Mouse (Mus musculus) thymus, adult 2 months (tissue): ENCODE measurements at regions not wholly inside any gene's neighbourhood (a gene's known extent, or its start where the extent isn't known, plus 50 kb on each side); places are given as distances from the start of the nearest gene placed in this dataset.

Source experiments
- DNase-seq: peaks from one replicate; pipeline ENCODE4 v3.0.0; 2021
- H3K27ac ChIP-seq: fragments of 200-500 bp; 2 replicates; pipeline ENCODE4 v1.5.1; 2012; ENCODE audit warnings: low read length, control low read depth; ENCODE audit not compliant: control insufficient read depth, insufficient read depth
- H3K27me3 ChIP-seq: fragments of 200-500 bp; 2 replicates; pipeline ENCODE4 v1.6.1; 2012; ENCODE audit warnings: mild to moderate bottlenecking, low read length, moderate library complexity, mixed read lengths; ENCODE audit not compliant: control insufficient read depth, insufficient read depth
- H3K36me3 ChIP-seq: fragments of 200-500 bp; 2 replicates; pipeline ENCODE4 v1.6.1; 2012; ENCODE audit warnings: mild to moderate bottlenecking, low read length, moderate library complexity; ENCODE audit not compliant: control insufficient read depth, insufficient read depth
- H3K4me1 ChIP-seq: fragments of 200-500 bp; replicated peaks from 2 replicates; pipeline ENCODE4 v1.6.1; 2012; ENCODE audit warnings: low read length; ENCODE audit not compliant: control insufficient read depth, insufficient read depth
- H3K4me3 ChIP-seq: fragments of 200-500 bp; 2 replicates; pipeline ENCODE4 v1.5.1; 2012; ENCODE audit warnings: mild to moderate bottlenecking, low read length, control low read depth, moderate library complexity; ENCODE audit not compliant: control insufficient read depth, insufficient read depth
- CTCF ChIP-seq: fragments of 200-500 bp; IDR thresholded peaks from 2 replicates; pipeline ENCODE4 v1.5.1; 2012; ENCODE audit warnings: mild to moderate bottlenecking, control low read depth, low read length, moderate library complexity, borderline replicate concordance; ENCODE audit not compliant: control insufficient read depth, poor library complexity, insufficient read depth; ENCODE audit errors: extremely low read depth
- POLR2A ChIP-seq: fragments of 200-500 bp; IDR thresholded peaks from 2 replicates; pipeline ENCODE4 v1.6.1; 2012; ENCODE audit warnings: mild to moderate bottlenecking, low read length, control low read depth, moderate library complexity; ENCODE audit not compliant: control insufficient read depth, poor library complexity, insufficient read depth; ENCODE audit errors: extremely low read depth
- WGBS: fragments of 180-500 bp; shearing (Covaris S2); methylation state at CpG from one replicate; pipeline ENCODE4 v1.1.7; 2018; 5-methylcytosine and 5-hydroxymethylcytosine counted together

- Histone ChIP-seq H3K27me3 (no peaks in the 10 kb centered on the region), H3K36me3 (no peaks in the 10 kb centered on the region), H3K4me3 (no peak overlapping the region), H3K4me1 (no peaks in the 10 kb centered on the region), H3K27ac (no peak overlapping the region)
- DNase-seq: no peak
- TF ChIP-seq CTCF (no peak), POLR2A (no peak)
- 92% methylated on average over 4 of the region's 4 CpGs for WGBS
Measured at GRCm38 (mm10) chr4:10351876-10352627, 522.2 kb upstream of the 2610301B20Rik start.

- DNase-seq: no peak
- no peaks in the 10 kb centered on the region for H3K27me3 ChIP-seq
Measured at GRCm38 (mm10) chr4:10357572-10357971, 516.7 kb upstream of the 2610301B20Rik start.

GRCm38 (mm10) chr4:10389790-10390189 lies 484.5 kb upstream of the 2610301B20Rik start:
- TF ChIP-seq POLR2A (no peak), CTCF (no peak)
- 50% methylated on average over 2 of the region's 2 CpGs for WGBS
- no peak overlapping the region for H3K27ac ChIP-seq
- no peak for DNase-seq
- H3K4me3 ChIP-seq: no peak overlapping the region
- no peaks in the 10 kb centered on the region for H3K36me3 ChIP-seq
- H3K4me1 ChIP-seq: no peaks in the 10 kb centered on the region
- no peaks in the 10 kb centered on the region for H3K27me3 ChIP-seq

More at GRCm38 (mm10) chr4:10357572-10357971, 516.7 kb upstream of the 2610301B20Rik start:
- no peak overlapping the region for H3K27ac ChIP-seq
- no peak for TF ChIP-seq CTCF
- H3K36me3 ChIP-seq: no peaks in the 10 kb centered on the region
- H3K4me3 ChIP-seq: no peak overlapping the region
- H3K4me1 ChIP-seq: no peaks in the 10 kb centered on the region
- whole genome bisulfite sequencing: 70% methylated on average over 3 of the region's 3 CpGs

GRCm38 (mm10) chr4:10397249-10397648 lies 477.0 kb upstream of the 2610301B20Rik start:
- no peaks in the 10 kb centered on the region for H3K4me1 ChIP-seq
- no peaks in the 10 kb centered on the region for H3K27me3 ChIP-seq
- H3K36me3 ChIP-seq: no peaks in the 10 kb centered on the region
- DNase-seq: no peak
- no peak for TF ChIP-seq POLR2A
- no peak overlapping the region for H3K27ac ChIP-seq
- H3K4me3 ChIP-seq: no peak overlapping the region

- H3K27ac ChIP-seq: no peak overlapping the region
- no peak for DNase-seq
- H3K36me3 ChIP-seq: no peaks in the 10 kb centered on the region
- TF ChIP-seq CTCF (no peak), POLR2A (no peak)
- 97% methylated on average over 2 of the region's 2 CpGs for WGBS
- no peak overlapping the region for H3K4me3 ChIP-seq
- no peaks in the 10 kb centered on the region for H3K4me1 ChIP-seq
- no peaks in the 10 kb centered on the region for H3K27me3 ChIP-seq
Measured at GRCm38 (mm10) chr4:10398075-10398474, 476.2 kb upstream of the 2610301B20Rik start.

GRCm38 (mm10) chr4:10399649-10400048 lies 474.6 kb upstream of the 2610301B20Rik start:
- H3K4me1 ChIP-seq: no peaks in the 10 kb centered on the region
- H3K27ac ChIP-seq: no peak overlapping the region
- no peak for TF ChIP-seq CTCF
- no peak for TF ChIP-seq POLR2A
- H3K36me3 ChIP-seq: no peaks in the 10 kb centered on the region
- H3K4me3 ChIP-seq: no peak overlapping the region
- 88% methylated on average over 1 of the region's 1 CpGs for WGBS
- no peak for DNase-seq
- H3K27me3 ChIP-seq: no peaks in the 10 kb centered on the region

- no peaks in the 10 kb centered on the region for H3K4me1 ChIP-seq
- H3K36me3 ChIP-seq: no peaks in the 10 kb centered on the region
- no peaks in the 10 kb centered on the region for H3K27me3 ChIP-seq
- no peak for DNase-seq
- TF ChIP-seq POLR2A (no peak), CTCF (no peak)
- H3K4me3 ChIP-seq: no peak overlapping the region
- H3K27ac ChIP-seq: no peak overlapping the region
Measured at GRCm38 (mm10) chr4:10402928-10403327, 471.4 kb upstream of the 2610301B20Rik start.
